Mouse (Mus musculus): ENCODE results near the gene Ap4b1.

Gene Ap4b1

GRCm38 (mm10) chr3:103808891-103809798, at the start of gene Ap4b1, which contains the start of the genes Dclre1b and Gm43064:
TSS of gene Ap4b1 (plus strand) at chr3:103809520.
TSS of gene Dclre1b (minus strand) at chr3:103809444.
TSS of gene Gm43064 (plus strand) at chr3:103809573.
- peak; percentile 97 for DNase-seq (ENCODE audit: low read depth, low spot score)

GRCm38 (mm10) chr3:103766789-103767188, 42.5 kb upstream of the Ap4b1 start:
- no peak for DNase-seq (ENCODE audit: low read depth, low spot score)

GRCm38 (mm10) chr3:103771531-103772130, 37.7 kb upstream of the Ap4b1 start:
- peak; percentile 88 for DNase-seq (ENCODE audit: low read depth, low spot score)

GRCm38 (mm10) chr3:103772846-103773245, 36.5 kb upstream of the Ap4b1 start:
- DNase-seq (ENCODE audit: low read depth, low spot score) = no peak

- no peak for DNase-seq (ENCODE audit: low read depth, low spot score)
These were observed 35.8 kb upstream of the Ap4b1 start for GRCm38 (mm10) chr3:103773508-103773907.

- DNase-seq (ENCODE audit: low read depth, low spot score) = no peak
These were observed 35.3 kb upstream of the Ap4b1 start for GRCm38 (mm10) chr3:103774009-103774408.

GRCm38 (mm10) chr3:103777940-103778339, 31.4 kb upstream of the Ap4b1 start:
- DNase-seq (ENCODE audit: low read depth, low spot score) = no peak

GRCm38 (mm10) chr3:103778660-103779059, 30.7 kb upstream of the Ap4b1 start:
- no peak for DNase-seq (ENCODE audit: low read depth, low spot score)

GRCm38 (mm10) chr3:103779183-103779582, 30.1 kb upstream of the Ap4b1 start:
- no peak for DNase-seq (ENCODE audit: low read depth, low spot score)

- no peak for DNase-seq (ENCODE audit: low read depth, low spot score)
These were observed 29.0 kb upstream of the Ap4b1 start for GRCm38 (mm10) chr3:103780271-103780670.

- no peak for DNase-seq (ENCODE audit: low read depth, low spot score)
These were observed 28.5 kb upstream of the Ap4b1 start for GRCm38 (mm10) chr3:103780777-103781176.

GRCm38 (mm10) chr3:103782844-103783609, 26.3 kb upstream of the Ap4b1 start:
- no peak for DNase-seq (ENCODE audit: low read depth, low spot score)

- no peak for DNase-seq (ENCODE audit: low read depth, low spot score)
These were observed 22.1 kb upstream of the Ap4b1 start for GRCm38 (mm10) chr3:103787225-103787624.

- DNase-seq (ENCODE audit: low read depth, low spot score) = no peak
These were observed 20.2 kb upstream of the Ap4b1 start for GRCm38 (mm10) chr3:103789096-103789495.

- DNase-seq (ENCODE audit: low read depth, low spot score) = peak; percentile 30
These were observed 19.4 kb upstream of the Ap4b1 start for GRCm38 (mm10) chr3:103789891-103790345.

GRCm38 (mm10) chr3:103790346-103791145, 18.8 kb upstream of the Ap4b1 start:
- DNase-seq (ENCODE audit: low read depth, low spot score) = peak; percentile 47

- peak; percentile 95 for DNase-seq (ENCODE audit: low read depth, low spot score)
These were observed 17.9 kb upstream of the Ap4b1 start, which contains the start of gene Hipk1 for GRCm38 (mm10) chr3:103791230-103792110. TSS of gene Hipk1 (minus strand) at chr3:103791563.

GRCm38 (mm10) chr3:103792111-103792406, 17.3 kb upstream of the Ap4b1 start:
- DNase-seq (ENCODE audit: low read depth, low spot score) = peak; percentile 40

- no peak for DNase-seq (ENCODE audit: low read depth, low spot score)
These were observed 16.8 kb upstream of the Ap4b1 start for GRCm38 (mm10) chr3:103792566-103792965.

- no peak for DNase-seq (ENCODE audit: low read depth, low spot score)
These were observed 12.9 kb upstream of the Ap4b1 start for GRCm38 (mm10) chr3:103796389-103796788.

All from ZHBTc4 (cell line).